Mouse (Mus musculus): ENCODE data around the gene Rnls.

DNA sequence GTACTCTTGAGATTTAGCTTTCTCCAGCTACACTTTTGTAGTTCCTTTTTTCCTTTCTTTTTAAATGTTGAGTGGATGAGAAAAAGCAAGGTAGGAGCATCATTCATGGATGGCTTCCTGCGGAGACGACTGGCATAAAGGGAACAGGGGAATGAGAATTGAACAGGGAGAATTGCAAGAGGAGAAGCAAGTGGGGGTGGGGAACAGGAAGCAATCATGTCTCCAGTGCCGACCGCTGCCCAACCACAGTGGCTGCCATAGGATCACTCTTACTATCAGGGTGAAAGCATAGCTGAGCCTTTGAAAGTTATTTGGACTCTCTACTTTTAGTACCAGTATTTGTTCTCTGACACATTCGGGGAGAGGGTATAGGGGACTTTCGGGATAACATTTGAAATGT is 160.8 kb downstream of the Rnls start:
- TF ChIP-seq POLR2A (IDR thresholded peaks at IDR 0.05; ENCODE audit: low read depth, low read length) (no peak), CTCF (conservative IDR thresholded peaks at IDR 0.05; ENCODE audit: insufficient read depth, insufficient read length, low read depth, low read length) (no peak)

Measured in kidney, adult 2 months (tissue).